In the genomic region with DNA sequence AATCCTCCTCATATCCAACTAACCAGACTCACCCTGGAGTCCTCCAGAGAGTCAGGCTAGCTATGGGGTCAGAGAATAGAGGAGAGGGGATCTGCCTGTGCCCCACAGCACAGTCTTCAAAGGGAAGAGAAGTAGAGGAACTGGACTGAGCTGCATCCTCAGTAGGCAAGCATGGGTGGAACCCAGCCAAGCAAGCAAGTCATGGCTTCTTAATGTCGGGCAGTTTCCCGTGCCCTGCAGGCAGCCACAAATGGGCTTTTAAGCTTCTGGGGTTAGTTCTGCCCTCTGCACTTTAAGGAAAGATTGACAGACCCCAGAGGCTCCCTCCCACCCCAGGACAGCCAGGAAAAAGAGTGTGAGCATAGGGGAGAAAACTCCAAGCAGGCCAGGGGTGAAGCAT, we compare ENCODE assay signal across 14 mouse cellular contexts.
"Had no signal": no experiment of that assay in that cellular context is flagged by ENCODE, and none has a peak within 500 bp of the region (broad histone marks: within the 10 kb centered on the region; RNA-seq: fewer than 3 reads in every experiment).

No protein-coding gene starts in this region.

- H3K27me3 ChIP-seq: limb, embryonic 13.5 days; midbrain, embryonic 13.5 days; neural tube, embryonic 15.5 days had no signal

- H3K4me3 ChIP-seq: layer of hippocampus, adult 2 months; limb, embryonic 13.5 days; midbrain, embryonic 13.5 days; myocyte; neural tube, embryonic 15.5 days had no signal

- H3K4me2 ChIP-seq: limb, embryonic 13.5 days; midbrain, embryonic 13.5 days; neural tube, embryonic 15.5 days had no signal

- H3K9ac ChIP-seq: limb, embryonic 13.5 days; liver, embryonic 14.5 days; midbrain, embryonic 13.5 days; neural tube, embryonic 15.5 days had no signal

- H3K4me1 ChIP-seq: midbrain, embryonic 13.5 days; neural tube, embryonic 15.5 days had no signal

- DNase-seq: left cerebral cortex, postnatal 4 days; lung, adult 18-20 months; right cerebral cortex, adult 18-20 months; right cerebral cortex, postnatal 4 days; spleen, adult 18-20 months; thymus, adult 18-20 months; thymus, postnatal 14 days had no signal

- H3K9me3 ChIP-seq: limb, embryonic 13.5 days; midbrain, embryonic 13.5 days; neural tube, embryonic 15.5 days had no signal

- H3K36me3 ChIP-seq: limb, embryonic 13.5 days; midbrain, embryonic 13.5 days; neural tube, embryonic 15.5 days had no signal

- ATAC-seq: intestine, embryonic 16.5 days; midbrain, embryonic 13.5 days had no signal

- H3K27ac ChIP-seq: layer of hippocampus, adult 2 months; limb, embryonic 13.5 days; liver, embryonic 14.5 days; midbrain, embryonic 13.5 days; neural tube, embryonic 15.5 days had no signal
